Mouse (Mus musculus) kidney, postnatal 0 days (tissue): ENCODE results near the gene Pmm1. TPM values are rescaled to one million over a fixed set of nuclear protein-coding genes. Genes with fewer than 3 reads are reported as not detected.

Experiments
- ATAC-seq: fragments of 200-750 bp; cut with Nextera tagmentation; replicated peaks from 2 replicates; pipeline ENCODE4 v1.8.0; 2017; ENCODE audit warnings: low read depth, moderate number of reproducible peaks, moderate TSS enrichment, moderate library complexity; ENCODE audit not compliant: low FRiP score
- DNase-seq: peaks from one replicate; pipeline ENCODE4 v3.0.0-alpha.2; 2016; ENCODE audit warnings: low spot score
- H3K27ac ChIP-seq: fragments of 300-500 bp; sonication (generic); 2 replicates; pipeline ENCODE4 v1.5.1; 2014; ENCODE audit warnings: mild to moderate bottlenecking
- H3K27me3 ChIP-seq: fragments of 300-500 bp; sonication (generic); 2 replicates; pipeline ENCODE4 v1.6.1; 2014; ENCODE audit warnings: low read length, mixed read lengths; ENCODE audit not compliant: insufficient read depth
- H3K36me3 ChIP-seq: fragments of 300-500 bp; sonication (generic); 2 replicates; pipeline ENCODE4 v1.6.1; 2014; ENCODE audit warnings: low read length, mixed read lengths; ENCODE audit not compliant: insufficient read depth
- H3K4me1 ChIP-seq: fragments of 300-500 bp; sonication (generic); replicated peaks from 2 replicates; pipeline ENCODE4 v1.6.1; 2014; ENCODE audit warnings: antibody characterized with exemption, low read length, mixed read lengths; ENCODE audit not compliant: insufficient read depth
- H3K4me2 ChIP-seq: fragments of 300-500 bp; sonication (generic); 2 replicates; pipeline ENCODE4 v1.6.1; 2014; ENCODE audit warnings: mild to moderate bottlenecking, low read length, moderate library complexity, mixed read lengths
- H3K4me3 ChIP-seq: fragments of 300-500 bp; sonication (generic); replicated peaks from 2 replicates; pipeline ENCODE4 v1.5.1; 2014; ENCODE audit warnings: low read depth, low read length
- H3K9ac ChIP-seq: fragments of 300-500 bp; sonication (generic); 2 replicates; pipeline ENCODE4 v1.6.1; 2014; ENCODE audit warnings: low read depth, low read length
- H3K9me3 ChIP-seq: fragments of 300-500 bp; sonication (generic); replicated peaks from 2 replicates; pipeline ENCODE4 v1.6.1; 2016; ENCODE audit warnings: low read length, inconsistent platforms, mixed read lengths
- CTCF ChIP-seq: IDR thresholded peaks from 2 replicates; pipeline ENCODE4 v1.5.1; 2016; ENCODE audit warnings: antibody characterized with exemption, low read depth, mild to moderate bottlenecking, moderate library complexity
- WGBS: fragments of 180-500 bp; shearing (Covaris S2); extraction: QIAGEN DNeasy Blood & Tissue Kit; methylation state at CpG from one replicate; pipeline ENCODE4 v1.1.7; 2014; 5-methylcytosine and 5-hydroxymethylcytosine counted together
- polyA plus RNA-seq: library from polyadenylated mRNA; unstranded; fragments of >200 nt; fragmentation: Nextera tagmentation; extraction: Ambion mirVana; gene quantifications from 2 replicates; pipeline ENCODE4 v1.2.1, GENCODE M21; 2015

The Pmm1 gene
- 27.1 and 27.8 TPM in 2 replicates for polyA plus RNA-seq

DNA sequence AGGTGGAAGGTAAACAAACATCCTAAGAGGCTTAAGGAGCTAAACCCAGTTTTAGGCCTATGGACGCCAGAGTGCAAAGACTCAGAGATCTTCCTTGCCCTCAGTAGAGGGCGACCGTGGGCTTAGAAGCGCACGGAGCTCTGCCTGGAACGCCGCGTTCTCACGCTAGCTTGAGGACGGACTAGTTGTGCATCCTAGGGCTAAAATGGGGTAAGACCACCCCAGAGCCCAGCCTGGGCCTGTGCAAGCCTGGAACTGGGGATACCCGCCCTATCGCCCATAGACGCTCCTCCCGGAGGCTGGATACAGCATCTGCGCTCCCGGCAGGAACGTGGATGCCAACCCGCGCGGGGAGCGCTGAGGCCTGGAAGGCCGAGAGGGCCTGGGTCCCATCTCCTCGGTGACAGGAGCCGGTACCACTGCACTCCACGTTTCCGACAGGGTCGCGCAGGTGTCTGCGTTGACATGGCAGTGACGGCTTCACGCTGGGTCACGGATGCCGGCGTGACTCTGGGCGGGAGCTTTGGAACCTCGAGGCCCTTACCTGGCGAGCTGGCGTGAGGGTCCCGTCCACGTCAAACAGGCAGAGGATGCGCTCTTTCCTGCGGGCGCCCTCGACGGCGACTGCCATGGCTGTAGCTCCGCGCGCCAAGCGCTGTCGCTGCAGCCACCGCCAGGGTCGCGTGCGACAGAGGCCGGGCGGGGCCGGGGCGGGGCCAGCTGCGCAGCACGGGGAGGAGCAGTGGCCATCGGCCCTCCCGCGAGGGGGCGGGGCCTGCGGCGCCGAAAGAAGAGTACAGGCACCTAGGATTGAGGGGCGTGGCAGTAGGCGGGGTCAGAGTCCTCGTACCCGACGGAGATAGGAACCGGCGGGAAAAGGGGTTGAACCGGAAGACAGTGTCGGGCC lies at the start of gene Pmm1:
TSS of gene Pmm1 (minus strand) at position 760 of the 907 bp plus-strand sequence.
- under 1% methylated on average over 77 of the region's 77 CpGs for WGBS
- H3K27me3 ChIP-seq = no peaks in the 10 kb centered on the region
- TF ChIP-seq CTCF = peak; percentile 73

DNA sequence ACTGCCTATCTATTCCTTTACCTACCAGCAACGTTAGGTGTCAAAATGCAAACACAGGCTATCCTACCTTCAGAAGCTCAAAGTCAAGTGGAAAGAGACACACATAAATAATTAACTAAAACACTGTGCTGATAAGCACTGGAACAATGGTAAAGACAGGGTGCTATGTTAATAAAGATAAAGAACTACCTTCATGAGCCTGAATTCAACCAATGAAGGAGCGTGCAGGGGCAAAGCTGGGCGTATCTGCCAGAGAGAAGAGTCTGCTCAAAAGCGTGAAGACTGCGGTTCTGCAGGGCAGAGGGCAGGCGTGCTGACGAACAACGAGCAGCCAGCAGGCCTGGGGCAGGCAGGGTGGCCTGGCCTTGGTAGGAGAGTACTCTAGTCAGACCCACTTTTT lies 43.5 kb upstream of the Pmm1 start:
- TF ChIP-seq CTCF = no peak

More for the DNA sequence above, at the start of gene Pmm1:
- Histone ChIP-seq H3K27ac (peak within 1 kb of the TSS; percentile 82), H3K9me3 (no peaks in the 10 kb centered on the region), H3K4me2 (peak within 1 kb of the TSS; percentile 79), H3K4me3 (peak within 1 kb of the TSS; percentile 64), H3K36me3 (peaks cover 3% of the 10 kb centered on the region; the same call in 1 of the 2 replicates), H3K9ac (peak within 1 kb of the TSS; percentile 61), H3K4me1 (no peaks in the 10 kb centered on the region; the same call in 1 of the 2 replicates)
- DNase-seq (peak; percentile 99), ATAC-seq (peak; percentile 98)

DNA sequence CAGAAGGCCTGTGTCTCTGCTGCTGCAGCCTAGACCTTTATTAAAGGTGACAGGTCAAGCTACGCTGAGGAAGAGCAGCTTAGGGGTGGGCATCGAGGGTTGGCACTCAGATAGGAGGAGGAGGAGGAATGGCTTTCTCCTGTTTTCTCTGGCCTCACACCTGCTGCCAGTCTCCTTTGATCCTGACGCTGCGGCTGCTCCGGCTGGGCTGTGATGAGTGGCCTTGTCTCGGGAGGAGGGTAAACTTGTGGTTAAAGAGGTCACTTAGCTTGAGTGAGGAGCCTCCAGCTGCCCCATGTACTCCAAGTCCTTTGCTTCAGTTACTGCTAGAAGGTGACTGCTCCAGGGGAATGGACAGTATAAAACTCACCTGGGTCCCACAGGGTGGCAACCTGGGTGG lies 33.3 kb upstream of the Pmm1 start:
- H3K4me1 ChIP-seq = no peaks in the 10 kb centered on the region
- H3K27me3 ChIP-seq = no peaks in the 10 kb centered on the region
- peaks cover 12% of the 10 kb centered on the region; the same call in 1 of the 2 replicates for H3K36me3 ChIP-seq
- H3K4me2 ChIP-seq = no peak overlapping the region
- DNase-seq (no peak), ATAC-seq (no peak)
- 54% methylated on average over 6 of the region's 6 CpGs for WGBS
- TF ChIP-seq CTCF = no peak
- no peak overlapping the region for H3K9ac ChIP-seq
- no peak overlapping the region for H3K27ac ChIP-seq
- no peaks in the 10 kb centered on the region for H3K9me3 ChIP-seq
- H3K4me3 ChIP-seq = no peak overlapping the region

More for the DNA sequence above, 43.5 kb upstream of the Pmm1 start:
- no peaks in the 10 kb centered on the region for H3K4me1 ChIP-seq
- DNase-seq (no peak), ATAC-seq (no peak)
- H3K4me2 ChIP-seq = no peak overlapping the region
- no peaks in the 10 kb centered on the region for H3K27me3 ChIP-seq
- H3K27ac ChIP-seq = no peak overlapping the region
- peaks cover 4% of the 10 kb centered on the region; the same call in 1 of the 2 replicates for H3K36me3 ChIP-seq
- H3K4me3 ChIP-seq = no peak overlapping the region
- no peaks in the 10 kb centered on the region for H3K9me3 ChIP-seq
- H3K9ac ChIP-seq = no peak overlapping the region
- 76% methylated on average over 8 of the region's 8 CpGs for WGBS

DNA sequence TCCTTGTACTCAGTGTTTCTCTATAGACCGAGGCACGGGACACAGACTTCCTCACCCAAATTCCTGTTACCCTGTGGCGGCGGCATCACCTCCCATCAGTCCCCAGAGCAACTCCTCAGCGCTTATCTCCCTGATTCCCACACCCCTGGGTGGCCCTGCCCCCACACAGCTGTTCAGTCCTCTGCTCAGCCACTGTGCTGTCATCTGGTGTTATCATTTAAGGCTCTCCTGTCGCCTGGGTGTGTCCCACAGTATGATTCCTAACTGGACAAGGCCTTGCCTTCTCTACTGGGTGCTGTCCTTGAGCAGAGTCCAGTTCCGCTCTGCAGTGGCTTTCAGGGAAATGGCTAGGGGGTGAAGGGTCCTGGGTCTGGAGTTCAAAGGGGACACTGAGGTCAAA lies 29.8 kb upstream of the Pmm1 start:
- Histone ChIP-seq H3K9me3 (no peaks in the 10 kb centered on the region), H3K4me2 (no peak overlapping the region), H3K4me3 (no peak overlapping the region), H3K27me3 (no peaks in the 10 kb centered on the region), H3K36me3 (no peaks in the 10 kb centered on the region), H3K4me1 (no peaks in the 10 kb centered on the region), H3K9ac (no peak overlapping the region), H3K27ac (no peak overlapping the region)
- DNase-seq (no peak), ATAC-seq (no peak)
- TF ChIP-seq CTCF = no peak
- 61% methylated on average over 7 of the region's 7 CpGs for WGBS

DNA sequence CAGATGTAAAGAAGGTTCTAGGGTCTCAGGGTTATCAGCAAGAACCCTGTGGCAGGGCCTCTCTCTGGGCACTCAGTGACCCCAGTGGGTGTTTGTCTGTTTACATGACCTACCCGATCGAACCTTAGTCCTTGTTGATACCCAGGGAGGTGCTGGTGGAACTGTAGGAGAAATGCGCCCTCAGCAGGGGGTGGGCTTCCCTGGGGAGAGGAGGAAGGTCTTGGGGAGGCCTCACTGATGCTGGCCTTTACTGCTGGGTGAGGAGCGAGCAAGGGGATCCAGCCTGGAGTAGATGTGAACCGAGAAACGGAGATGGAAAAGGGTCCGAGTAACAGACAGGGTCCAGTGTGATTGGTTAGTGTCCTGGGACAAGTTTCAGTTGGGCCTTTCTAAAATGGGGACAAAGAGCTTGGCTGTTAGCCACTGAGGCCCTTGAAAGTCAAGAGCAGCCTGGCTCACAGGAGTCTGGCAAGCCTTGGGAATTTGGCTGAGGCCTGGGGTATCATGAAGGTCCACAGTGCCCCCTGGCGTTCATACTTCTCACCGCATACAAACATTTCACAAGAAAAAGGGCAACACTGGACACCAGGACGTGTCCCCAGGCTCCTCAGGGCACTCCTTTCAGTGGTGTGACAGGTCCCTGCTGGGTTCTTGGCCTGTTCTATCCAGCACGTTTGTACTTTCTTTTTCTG lies 28.8 kb upstream of the Pmm1 start:
- TF ChIP-seq CTCF = peak; percentile 89
- ATAC-seq = peak; percentile 80
- no peak overlapping the region for H3K9ac ChIP-seq
- H3K9me3 ChIP-seq = no peaks in the 10 kb centered on the region
- no peak overlapping the region for H3K4me2 ChIP-seq
- H3K27me3 ChIP-seq = no peaks in the 10 kb centered on the region
- H3K4me1 ChIP-seq = no peaks in the 10 kb centered on the region
- H3K4me3 ChIP-seq = no peak overlapping the region
- H3K27ac ChIP-seq = no peak overlapping the region
- peak; percentile 96 for DNase-seq
- WGBS = 43% methylated on average over 11 of the region's 11 CpGs
- H3K36me3 ChIP-seq = no peaks in the 10 kb centered on the region

DNA sequence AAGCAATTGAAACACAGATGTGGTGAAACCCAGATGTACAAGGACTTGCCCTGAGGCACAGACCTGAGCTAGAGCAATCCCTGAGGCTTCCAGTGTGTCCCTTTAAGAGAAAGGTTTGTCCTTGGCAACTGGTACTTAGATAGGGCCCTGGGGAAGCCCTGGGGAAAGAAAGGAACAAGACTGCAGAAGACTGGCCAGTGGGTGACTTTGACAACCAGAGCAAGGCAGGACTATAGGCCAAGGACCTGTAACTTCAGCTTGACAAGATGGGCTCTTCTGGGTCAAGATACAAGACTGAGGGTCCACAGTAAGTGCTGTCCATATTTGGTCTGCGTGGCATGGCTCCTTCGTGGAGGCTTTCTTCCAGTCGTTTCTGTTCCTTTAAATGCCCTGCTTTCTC lies 26.9 kb upstream of the Pmm1 start, which contains the start of gene Xrcc6:
TSS of gene Xrcc6 (plus strand) at position 190 of the 400 bp plus-strand sequence.
- DNase-seq = no peak
- no peak within 1 kb of the TSS for H3K4me2 ChIP-seq
- H3K36me3 ChIP-seq = no peaks in the 10 kb centered on the region
- no peak within 1 kb of the TSS for H3K4me3 ChIP-seq
- no peaks in the 10 kb centered on the region for H3K4me1 ChIP-seq
- no peak within 1 kb of the TSS for H3K9ac ChIP-seq
- no peak for ATAC-seq
- 82% methylated on average over 3 of the region's 3 CpGs for WGBS
- H3K9me3 ChIP-seq = no peaks in the 10 kb centered on the region
- TF ChIP-seq CTCF = no peak
- no peak within 1 kb of the TSS for H3K27ac ChIP-seq
- no peaks in the 10 kb centered on the region for H3K27me3 ChIP-seq
